ENCODE assay signal across 8 mouse cellular contexts in genomic region chr8:122537033-122537432, GRCm38 (mm10). TPM values are rescaled to one million over a fixed set of nuclear protein-coding genes. Genes with fewer than 3 reads are reported as not detected.
A peak's percentile ranks its signal among the peaks of the same experiment; 100 is the strongest.
DNase-seq lines count a peak whose midpoint lies in the region; ATAC-seq lines count a peak whose summit lies in the region.

No protein-coding gene starts in this region.

- DNase-seq in forebrain, embryonic 10.5 days (ENCODE audit: extremely low spot score, low spot score) = no peak
- DNase-seq in kidney, postnatal 4 days = peak; percentile 67 to 83
- peak; percentile 91 for DNase-seq in lung, postnatal 36 days
- no peak for DNase-seq in forebrain, embryonic 14.5 days (ENCODE audit: low spot score)
- no peak for DNase-seq in right cerebral cortex, postnatal 36 days (ENCODE audit: low spot score in 2 of 2)

- H3K4me3 ChIP-seq in forebrain, embryonic 10.5 days = no peak overlapping the region
- no peak overlapping the region for H3K4me3 ChIP-seq in forebrain, embryonic 15.5 days
- H3K4me3 ChIP-seq in embryonic facial prominence, embryonic 15.5 days (replicated peaks) = no peak overlapping the region
- no peak overlapping the region for H3K4me3 ChIP-seq in forebrain, embryonic 14.5 days (ENCODE audit: low read depth, low read length)

- H3K9me3 ChIP-seq in forebrain, embryonic 10.5 days = no peaks in the 10 kb centered on the region
- H3K9me3 ChIP-seq in forebrain, embryonic 15.5 days = no peaks in the 10 kb centered on the region
- H3K9me3 ChIP-seq in embryonic facial prominence, embryonic 15.5 days (replicated peaks) = no peaks in the 10 kb centered on the region
- no peaks in the 10 kb centered on the region for H3K9me3 ChIP-seq in forebrain, embryonic 14.5 days (replicated peaks; ENCODE audit: control insufficient read depth, low read length)

- no peaks in the 10 kb centered on the region for H3K36me3 ChIP-seq in forebrain, embryonic 10.5 days (replicated peaks)
- no peaks in the 10 kb centered on the region for H3K36me3 ChIP-seq in forebrain, embryonic 15.5 days
- H3K36me3 ChIP-seq in embryonic facial prominence, embryonic 15.5 days = no peaks in the 10 kb centered on the region
- H3K36me3 ChIP-seq in forebrain, embryonic 14.5 days (ENCODE audit: control insufficient read depth, insufficient read depth, low read length) = no peaks in the 10 kb centered on the region

- peaks cover 24% of the 10 kb centered on the region for H3K4me1 ChIP-seq in forebrain, embryonic 10.5 days
- no peaks in the 10 kb centered on the region for H3K4me1 ChIP-seq in forebrain, embryonic 15.5 days
- peaks cover 28% of the 10 kb centered on the region for H3K4me1 ChIP-seq in embryonic facial prominence, embryonic 15.5 days
- no peaks in the 10 kb centered on the region for H3K4me1 ChIP-seq in forebrain, embryonic 14.5 days (ENCODE audit: control insufficient read depth, insufficient read depth, low read length)

- H3K27ac ChIP-seq in forebrain, embryonic 10.5 days = peak overlapping the region; percentile 44
- H3K27ac ChIP-seq in forebrain, embryonic 15.5 days (replicated peaks) = no peak overlapping the region
- H3K27ac ChIP-seq in embryonic facial prominence, embryonic 15.5 days (replicated peaks) = peak overlapping the region; percentile 75
- no peak overlapping the region for H3K27ac ChIP-seq in forebrain, embryonic 14.5 days (ENCODE audit: low read depth, low read length)

- no peak overlapping the region for H3K9ac ChIP-seq in forebrain, embryonic 15.5 days (replicated peaks)
- no peak overlapping the region for H3K9ac ChIP-seq in embryonic facial prominence, embryonic 15.5 days
- H3K9ac ChIP-seq in forebrain, embryonic 14.5 days (ENCODE audit: low read length) = no peak overlapping the region

- H3K4me2 ChIP-seq in forebrain, embryonic 15.5 days (replicated peaks) = no peak overlapping the region
- peak overlapping the region; percentile 19; the same call in 1 of the 2 replicates for H3K4me2 ChIP-seq in embryonic facial prominence, embryonic 15.5 days (replicated peaks)
- no peak overlapping the region for H3K4me2 ChIP-seq in forebrain, embryonic 14.5 days (ENCODE audit: low read length)

- ATAC-seq in forebrain, embryonic 15.5 days (replicated peaks) = no peak
- peak; percentile 78 for ATAC-seq in embryonic facial prominence, embryonic 15.5 days (ENCODE audit: insufficient number of reproducible peaks, low FRiP score, low TSS enrichment, low read depth)
- ATAC-seq in cerebellum, adult (ENCODE audit: insufficient number of reproducible peaks, low FRiP score, low TSS enrichment) = no peak
- ATAC-seq in forebrain, embryonic 14.5 days = no peak

- H3K27me3 ChIP-seq in forebrain, embryonic 10.5 days (ENCODE audit: poor library complexity, severe bottlenecking) = no peaks in the 10 kb centered on the region
- no peaks in the 10 kb centered on the region for H3K27me3 ChIP-seq in forebrain, embryonic 15.5 days
- no peaks in the 10 kb centered on the region for H3K27me3 ChIP-seq in embryonic facial prominence, embryonic 15.5 days
- H3K27me3 ChIP-seq in forebrain, embryonic 14.5 days (replicated peaks; ENCODE audit: control insufficient read depth, insufficient read depth, low read length) = no peaks in the 10 kb centered on the region

- WGBS in forebrain, embryonic 10.5 days = 66% methylated on average over 6 of the region's 6 CpGs
- WGBS in forebrain, embryonic 15.5 days = 82% methylated on average over 6 of the region's 6 CpGs
- 20% methylated on average over 6 of the region's 6 CpGs for WGBS in embryonic facial prominence, embryonic 15.5 days
- 80% methylated on average over 6 of the region's 6 CpGs for WGBS in forebrain, embryonic 14.5 days

RNA-seq across cellular contexts. Expression of gene Piezo1, which starts 14.1 kb away (rescaled TPM):
- 6.1 and 8.8 TPM in 2 replicates for polyA plus RNA-seq in forebrain, embryonic 10.5 days (2016; fragmentation: Nextera tagmentation; extraction: Ambion mirVana)
- 2.1 and 2.6 TPM in 2 replicates for polyA plus RNA-seq in forebrain, embryonic 15.5 days (2015; fragmentation: Nextera tagmentation; extraction: Ambion mirVana)
- 14.3 and 16.7 TPM in 2 replicates for polyA plus RNA-seq in embryonic facial prominence, embryonic 15.5 days (2015; fragmentation: Nextera tagmentation; extraction: Ambion mirVana)
- 1.2 and 1.6 TPM in 2 replicates for polyA plus RNA-seq in forebrain, embryonic 14.5 days (2014; fragmentation: Nextera tagmentation; extraction: Ambion mirVana)

RNA-seq across cellular contexts. Expression of gene Cdt1, which starts 30.8 kb away (rescaled TPM):
- 73.2 and 79.8 TPM in 2 replicates for polyA plus RNA-seq in forebrain, embryonic 10.5 days (2016; fragmentation: Nextera tagmentation; extraction: Ambion mirVana)
- 14.6 and 16.3 TPM in 2 replicates for polyA plus RNA-seq in forebrain, embryonic 15.5 days (2015; fragmentation: Nextera tagmentation; extraction: Ambion mirVana)
- polyA plus RNA-seq in embryonic facial prominence, embryonic 15.5 days (2015; fragmentation: Nextera tagmentation; extraction: Ambion mirVana) = 32.5 and 36.2 TPM in 2 replicates
- polyA plus RNA-seq in forebrain, embryonic 14.5 days (2014; fragmentation: Nextera tagmentation; extraction: Ambion mirVana) = 12.8 and 13.4 TPM in 2 replicates

RNA-seq across cellular contexts. Expression of gene Aprt, which starts 39.7 kb away (rescaled TPM):
- 313 and 321 TPM in 2 replicates for polyA plus RNA-seq in forebrain, embryonic 10.5 days (2016; fragmentation: Nextera tagmentation; extraction: Ambion mirVana)
- 187 TPM in 2 replicates for polyA plus RNA-seq in forebrain, embryonic 15.5 days (2015; fragmentation: Nextera tagmentation; extraction: Ambion mirVana)
- 298 and 312 TPM in 2 replicates for polyA plus RNA-seq in embryonic facial prominence, embryonic 15.5 days (2015; fragmentation: Nextera tagmentation; extraction: Ambion mirVana)
- polyA plus RNA-seq in forebrain, embryonic 14.5 days (2014; fragmentation: Nextera tagmentation; extraction: Ambion mirVana) = 200 and 247 TPM in 2 replicates

Comparison
In these comparisons a context has a peak if more than half of its experiments do, and no peak if none do; other contexts are left out.
1. H3K27ac ChIP-seq: peak in forebrain, embryonic 10.5 days (single experiment) and embryonic facial prominence, embryonic 15.5 days (single experiment); none in forebrain, embryonic 15.5 days (single experiment) and forebrain, embryonic 14.5 days (single experiment).
2. DNase-seq: peak in kidney, postnatal 4 days (2 of 2) and lung, postnatal 36 days (single experiment); none in forebrain, embryonic 10.5 days (single experiment), forebrain, embryonic 14.5 days (single experiment) and right cerebral cortex, postnatal 36 days (0 of 2).